Mouse (Mus musculus): ENCODE measurements at regions not wholly inside any gene's neighbourhood (a gene's known extent, or its start where the extent isn't known, plus 50 kb on each side); places are given as distances from the start of the nearest gene placed in this dataset.

GRCm38 (mm10) chr9:47288587-47289199 lies 241.3 kb upstream of the Cadm1 start:
- H3K4me3 ChIP-seq = no peak overlapping the region
- H3K4me1 ChIP-seq = peaks cover 19% of the 10 kb centered on the region
- WGBS = 46% methylated on average over 7 of the region's 7 CpGs
- no peaks in the 10 kb centered on the region for H3K9me3 ChIP-seq (replicated peaks)
- no peak for DNase-seq (ENCODE audit: low spot score)
- H3K36me3 ChIP-seq = no peaks in the 10 kb centered on the region
- no peak overlapping the region for H3K27ac ChIP-seq
- peaks cover 17% of the 10 kb centered on the region; the same call in 1 of the 2 replicates for H3K27me3 ChIP-seq (ENCODE audit: low read depth, poor library complexity, severe bottlenecking)

- Histone ChIP-seq H3K4me3 (no peak overlapping the region), H3K27ac (no peak overlapping the region), H3K9me3 (replicated peaks) (no peaks in the 10 kb centered on the region), H3K27me3 (ENCODE audit: low read depth, poor library complexity, severe bottlenecking) (peaks cover 14% of the 10 kb centered on the region; the same call in 1 of the 2 replicates), H3K4me1 (no peaks in the 10 kb centered on the region), H3K36me3 (no peaks in the 10 kb centered on the region)
- DNase-seq (ENCODE audit: low spot score) = no peak
- 57% methylated on average over 1 of the region's 1 CpGs for WGBS
These were observed 229.3 kb upstream of the Cadm1 start for GRCm38 (mm10) chr9:47300633-47301032.

DNA sequence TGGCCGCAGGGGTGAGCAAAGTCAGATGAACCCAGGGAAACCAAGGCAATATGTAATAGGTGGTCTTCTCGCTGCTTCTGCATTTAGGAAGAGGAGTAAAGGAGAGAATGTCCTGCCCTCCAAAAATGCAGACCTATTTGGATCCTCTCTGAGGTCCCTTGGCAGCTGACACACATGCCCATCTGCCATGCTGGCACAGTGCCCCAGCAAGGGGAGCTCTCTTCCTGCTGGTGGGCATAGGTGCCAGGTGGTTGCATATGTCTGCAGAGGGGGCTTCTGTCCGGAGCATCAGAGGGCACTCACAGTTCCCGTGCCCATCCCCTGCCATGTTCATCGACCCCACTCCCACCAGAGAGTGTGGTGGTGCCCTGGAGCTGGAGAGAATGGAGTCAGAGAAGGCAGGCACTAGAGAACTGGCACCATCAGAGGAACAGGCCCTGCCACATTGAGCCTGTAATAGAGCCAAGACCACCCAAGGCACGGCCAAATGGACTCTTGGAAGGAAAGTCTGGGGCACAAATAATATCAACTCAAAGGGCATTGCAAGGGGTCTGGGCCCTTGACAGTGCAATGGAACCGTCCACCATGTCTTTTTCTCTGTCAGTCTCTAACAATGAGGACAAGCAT lies 222.7 kb upstream of the Cadm1 start:
- Histone ChIP-seq H3K27me3 (ENCODE audit: low read depth, poor library complexity, severe bottlenecking) (peaks cover 9% of the 10 kb centered on the region; the same call in 1 of the 2 replicates), H3K27ac (no peak overlapping the region), H3K36me3 (no peaks in the 10 kb centered on the region), H3K4me1 (peaks cover 5% of the 10 kb centered on the region; the same call in 1 of the 2 replicates), H3K4me3 (no peak overlapping the region), H3K9me3 (replicated peaks) (no peaks in the 10 kb centered on the region)
- no peak for DNase-seq (ENCODE audit: low spot score)
- WGBS = 89% methylated on average over 7 of the region's 7 CpGs

DNA sequence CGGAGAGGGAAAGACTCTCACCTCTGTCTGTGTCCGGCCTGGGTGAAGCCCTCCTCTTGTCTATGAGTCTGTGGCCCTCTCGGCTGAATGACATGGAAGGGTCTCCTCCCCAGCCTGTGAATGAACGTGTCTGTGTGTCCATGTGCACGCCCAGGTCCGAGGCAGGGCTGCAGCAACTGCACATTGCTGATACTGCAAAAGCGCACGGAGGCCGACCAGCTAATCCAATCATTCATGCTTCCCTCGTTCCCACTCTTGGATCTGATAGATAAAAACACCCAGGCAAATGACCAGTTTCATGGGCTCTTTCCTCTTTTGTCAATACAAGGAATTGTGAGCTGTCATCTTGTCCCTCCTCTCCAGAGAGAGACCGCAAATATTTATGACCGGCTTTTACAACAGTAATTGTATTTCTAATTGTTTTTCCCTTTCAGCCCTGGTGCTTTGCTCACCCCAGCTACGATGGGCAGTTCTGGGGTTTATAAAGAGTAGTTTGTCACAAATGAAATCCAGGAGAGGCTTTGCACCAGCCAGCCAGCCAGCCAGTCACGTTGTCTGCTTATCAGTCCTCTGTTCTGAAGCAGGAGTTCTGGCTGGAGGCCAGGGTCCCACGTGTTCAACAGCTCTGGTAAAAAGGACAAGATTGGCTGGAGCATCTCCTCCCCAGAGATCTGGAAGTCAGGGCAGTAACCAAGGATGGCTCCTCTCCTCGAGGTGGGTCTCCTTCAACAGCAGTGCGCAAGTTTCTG lies 222.0 kb upstream of the Cadm1 start:
- H3K27ac ChIP-seq = no peak overlapping the region
- peaks cover 9% of the 10 kb centered on the region; the same call in 1 of the 2 replicates for H3K27me3 ChIP-seq (ENCODE audit: low read depth, poor library complexity, severe bottlenecking)
- peaks cover 5% of the 10 kb centered on the region; the same call in 1 of the 2 replicates for H3K4me1 ChIP-seq
- DNase-seq (ENCODE audit: low spot score) = no peak
- 65% methylated on average over 17 of the region's 17 CpGs for WGBS
- H3K4me3 ChIP-seq = no peak overlapping the region
- H3K36me3 ChIP-seq = no peaks in the 10 kb centered on the region
- H3K9me3 ChIP-seq (replicated peaks) = no peaks in the 10 kb centered on the region

DNA sequence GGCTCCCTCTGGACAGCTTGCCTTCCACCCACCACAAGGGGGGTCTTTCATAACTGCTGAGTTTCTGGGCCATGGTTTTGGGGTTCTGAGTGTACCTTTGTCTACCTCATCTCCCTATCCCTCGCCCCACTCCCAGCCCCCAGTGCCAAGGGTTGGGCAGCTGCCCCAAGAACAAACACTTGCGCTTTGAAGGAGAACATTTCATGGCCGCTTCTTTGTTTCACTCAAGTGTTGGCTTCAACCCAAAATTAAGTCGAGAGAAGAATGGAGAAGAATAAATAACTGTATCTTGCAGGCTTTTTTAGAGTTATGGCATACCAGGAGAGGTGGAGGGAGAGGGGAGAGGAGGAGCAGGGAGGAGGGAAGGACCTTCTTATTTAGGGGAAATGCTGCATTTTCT lies 216.5 kb upstream of the Cadm1 start:
- WGBS = 90% methylated on average over 4 of the region's 4 CpGs
- Histone ChIP-seq H3K27ac (no peak overlapping the region), H3K4me1 (no peaks in the 10 kb centered on the region), H3K4me3 (no peak overlapping the region), H3K36me3 (no peaks in the 10 kb centered on the region), H3K27me3 (ENCODE audit: low read depth, poor library complexity, severe bottlenecking) (peaks cover 4% of the 10 kb centered on the region; the same call in 1 of the 2 replicates), H3K9me3 (replicated peaks) (no peaks in the 10 kb centered on the region)
- no peak for DNase-seq (ENCODE audit: low spot score)

GRCm38 (mm10) chr9:47314236-47314635 lies 215.7 kb upstream of the Cadm1 start:
- Histone ChIP-seq H3K9me3 (replicated peaks) (no peaks in the 10 kb centered on the region), H3K27me3 (ENCODE audit: low read depth, poor library complexity, severe bottlenecking) (no peaks in the 10 kb centered on the region), H3K36me3 (no peaks in the 10 kb centered on the region), H3K4me3 (no peak overlapping the region), H3K4me1 (no peaks in the 10 kb centered on the region), H3K27ac (no peak overlapping the region)
- no peak for DNase-seq (ENCODE audit: low spot score)
- 97% methylated on average over 1 of the region's 1 CpGs for WGBS

- Histone ChIP-seq H3K4me1 (peaks cover 13% of the 10 kb centered on the region), H3K27me3 (ENCODE audit: low read depth, poor library complexity, severe bottlenecking) (0 out of 2 replicates have a peak, but pooled peaks cover 8% of the 10 kb centered on the region), H3K36me3 (no peaks in the 10 kb centered on the region), H3K9me3 (replicated peaks) (no peaks in the 10 kb centered on the region), H3K27ac (no peak overlapping the region), H3K4me3 (no peak overlapping the region)
- 98% methylated on average over 1 of the region's 1 CpGs for WGBS
- DNase-seq (ENCODE audit: low spot score) = no peak
These were observed 209.6 kb upstream of the Cadm1 start for GRCm38 (mm10) chr9:47320345-47320744.

- Histone ChIP-seq H3K36me3 (no peaks in the 10 kb centered on the region), H3K27me3 (ENCODE audit: low read depth, poor library complexity, severe bottlenecking) (0 out of 2 replicates have a peak, but pooled peaks cover 8% of the 10 kb centered on the region), H3K4me1 (peaks cover 13% of the 10 kb centered on the region), H3K9me3 (replicated peaks) (no peaks in the 10 kb centered on the region), H3K27ac (no peak overlapping the region), H3K4me3 (no peak overlapping the region)
- 79% methylated on average over 10 of the region's 10 CpGs for WGBS
- DNase-seq (ENCODE audit: low spot score) = no peak
These were observed 208.7 kb upstream of the Cadm1 start for GRCm38 (mm10) chr9:47321106-47321789.

- Histone ChIP-seq H3K27ac (no peak overlapping the region), H3K9me3 (replicated peaks) (no peaks in the 10 kb centered on the region), H3K4me1 (peaks cover 13% of the 10 kb centered on the region), H3K4me3 (no peak overlapping the region), H3K27me3 (ENCODE audit: low read depth, poor library complexity, severe bottlenecking) (0 out of 2 replicates have a peak, but pooled peaks cover 8% of the 10 kb centered on the region), H3K36me3 (no peaks in the 10 kb centered on the region)
- WGBS = 59% methylated on average over 5 of the region's 5 CpGs
- DNase-seq (ENCODE audit: low spot score) = no peak
These were observed 207.7 kb upstream of the Cadm1 start for GRCm38 (mm10) chr9:47322293-47322692.

- Histone ChIP-seq H3K4me3 (no peak overlapping the region), H3K9me3 (replicated peaks) (no peaks in the 10 kb centered on the region), H3K36me3 (no peaks in the 10 kb centered on the region), H3K27me3 (ENCODE audit: low read depth, poor library complexity, severe bottlenecking) (0 out of 2 replicates have a peak, but pooled peaks cover 8% of the 10 kb centered on the region), H3K27ac (no peak overlapping the region), H3K4me1 (peaks cover 13% of the 10 kb centered on the region)
- 81% methylated on average over 5 of the region's 5 CpGs for WGBS
- no peak for DNase-seq (ENCODE audit: low spot score)
These were observed 206.9 kb upstream of the Cadm1 start for GRCm38 (mm10) chr9:47323051-47323450.

DNA sequence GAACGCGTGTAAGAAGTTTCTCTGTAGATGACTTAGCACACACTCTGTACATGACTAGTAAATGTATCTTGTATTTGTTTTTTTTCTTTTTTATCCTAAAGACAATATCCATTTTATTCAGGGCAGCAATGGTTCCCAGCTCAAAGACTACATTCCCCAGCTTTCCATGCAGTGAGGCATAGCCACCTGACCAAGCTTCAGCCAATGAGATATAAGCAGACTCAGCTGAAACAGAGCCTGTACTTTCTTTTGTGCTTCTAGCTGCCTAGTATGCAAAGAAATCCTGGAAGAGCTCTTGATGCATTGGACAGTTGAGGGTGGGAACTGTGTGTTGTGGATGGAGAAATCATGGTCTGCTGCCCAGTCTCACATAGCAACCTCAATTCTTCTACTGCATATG lies 202.4 kb upstream of the Cadm1 start:
- Histone ChIP-seq H3K27ac (no peak overlapping the region), H3K27me3 (ENCODE audit: low read depth, poor library complexity, severe bottlenecking) (0 out of 2 replicates have a peak, but pooled peaks cover 8% of the 10 kb centered on the region), H3K9me3 (replicated peaks) (no peaks in the 10 kb centered on the region), H3K4me3 (no peak overlapping the region), H3K4me1 (peaks cover 11% of the 10 kb centered on the region; the same call in 1 of the 2 replicates), H3K36me3 (no peaks in the 10 kb centered on the region)
- DNase-seq (ENCODE audit: low spot score) = no peak
- WGBS = 99% methylated on average over 2 of the region's 2 CpGs

- H3K27ac ChIP-seq = no peak overlapping the region
- H3K27me3 ChIP-seq (ENCODE audit: low read depth, poor library complexity, severe bottlenecking) = no peaks in the 10 kb centered on the region
- no peak for DNase-seq (ENCODE audit: low spot score)
- no peaks in the 10 kb centered on the region for H3K36me3 ChIP-seq
- no peak overlapping the region for H3K4me3 ChIP-seq
- peaks cover 25% of the 10 kb centered on the region for H3K4me1 ChIP-seq
- no peaks in the 10 kb centered on the region for H3K9me3 ChIP-seq (replicated peaks)
- 71% methylated on average over 4 of the region's 4 CpGs for WGBS
These were observed 197.0 kb upstream of the Cadm1 start for GRCm38 (mm10) chr9:47332929-47333328.
